Mouse (Mus musculus): Measurements from ENCODE around the gene Tnfsf8. TPM values are rescaled to one million over a fixed set of nuclear protein-coding genes. Genes with fewer than 3 reads are reported as not detected.

The Tnfsf8 gene
- polyA plus RNA-seq (2017; shearing (Covaris generic)) = 100 to 1,000 TPM in 1 of 2 experiments, 10 to 100 TPM in 1; 18.9 to 116 TPM

DNA sequence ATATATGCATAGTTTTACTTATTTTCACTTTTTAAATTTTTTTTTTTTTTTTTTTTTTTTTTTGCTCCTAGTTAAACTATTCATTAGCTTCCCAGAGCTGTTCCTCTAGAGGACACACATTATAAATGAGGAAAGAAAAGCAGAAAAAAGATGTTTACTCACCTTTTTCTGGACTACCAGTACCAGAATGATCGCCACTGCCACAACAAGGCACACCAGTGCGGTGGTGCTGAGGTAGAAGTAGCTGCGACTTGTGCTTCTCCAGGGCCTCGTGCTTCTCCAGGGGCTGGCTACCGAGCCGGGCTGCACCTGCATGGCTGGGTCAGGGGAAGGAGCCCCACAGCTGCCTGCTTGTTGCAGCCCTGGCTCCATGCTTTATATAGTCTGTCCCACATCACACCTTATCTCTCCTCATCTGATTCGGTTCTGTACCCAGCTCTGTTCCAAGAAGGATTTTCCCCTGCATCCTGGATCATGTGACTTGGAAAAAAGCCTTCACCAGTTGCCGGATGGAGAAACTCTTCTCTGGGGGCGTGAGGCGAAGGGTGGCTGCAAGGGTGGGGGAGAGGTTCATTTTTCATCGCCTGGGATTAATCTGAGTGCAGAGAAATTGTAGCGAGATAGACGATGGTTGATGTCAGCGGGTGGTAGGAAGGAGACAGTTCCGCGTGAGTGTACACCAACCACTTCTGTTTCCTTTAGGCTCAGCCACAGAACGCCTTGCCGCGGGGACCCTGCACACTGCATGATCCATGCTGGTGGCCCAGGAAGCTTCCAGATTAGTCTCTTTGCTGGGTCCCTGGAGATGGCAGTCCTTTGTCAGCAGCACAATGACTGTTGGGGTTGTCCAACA, at the start of gene Tnfsf8:
Gene Tnfsf8 (minus strand): TSS at position 660 of the 853 bp plus-strand sequence.

Other genes with a start within 250 kb of the Tnfsf8 start
- gene Tex48, start 238.9 kb downstream of the Tnfsf8 start, polyA plus RNA-seq (2017; shearing (Covaris generic)) = not detected
- under 1 TPM; 0.31 to 0.57 TPM for gene Gm11214, start 198.0 kb downstream of the Tnfsf8 start, polyA plus RNA-seq (2017; shearing (Covaris generic))
- under 1 TPM; 0.10 to 0.20 TPM for gene Tnfsf15, start 116.2 kb downstream of the Tnfsf8 start, polyA plus RNA-seq (2017; shearing (Covaris generic))
- gene Tnc, start 185.7 kb upstream of the Tnfsf8 start, polyA plus RNA-seq (2017; shearing (Covaris generic)) = under 1 TPM in 1 of 2 experiments, not detected in 1; 0.47 TPM

Data from activated CD4-positive, CD25-positive, alpha-beta regulatory T cell (primary cell).